Mouse (Mus musculus): ENCODE data around the gene Mccc2. TPM values are rescaled to one million over a fixed set of nuclear protein-coding genes. Genes with fewer than 3 reads are reported as not detected.

The Mccc2 gene
- polyA plus RNA-seq, 1 experiment from 2014 or later: 50.2 TPM

- no peak for ATAC-seq (ENCODE audit: insufficient read depth, low FRiP score)
- 90% methylated on average over 5 of the region's 5 CpGs for WGBS
- no peaks in the 10 kb centered on the region for H3K27me3 ChIP-seq (ENCODE audit: control insufficient read depth, insufficient read depth, low read length)
- no peak overlapping the region for H3K4me3 ChIP-seq (replicated peaks; ENCODE audit: low read length)
- no peak overlapping the region for H3K27ac ChIP-seq (ENCODE audit: low read length)
- peaks cover 6% of the 10 kb centered on the region; the same call in 1 of the 2 replicates for H3K9me3 ChIP-seq (replicated peaks; ENCODE audit: control insufficient read depth, low read length)
- no peaks in the 10 kb centered on the region for H3K4me1 ChIP-seq (ENCODE audit: control insufficient read depth, insufficient read depth, low read length)
- no peak overlapping the region for H3K4me2 ChIP-seq (ENCODE audit: low read depth, low read length)
- peaks cover 21% of the 10 kb centered on the region for H3K36me3 ChIP-seq (ENCODE audit: control insufficient read depth, insufficient read depth, low read length)
- H3K9ac ChIP-seq (ENCODE audit: low read length): no peak overlapping the region
Observed at GRCm38 (mm10) chr13:99954902-99955590, 60.4 kb downstream of the Mccc2 start.

GRCm38 (mm10) chr13:99947417-99947816, 68.0 kb downstream of the Mccc2 start:
- H3K9ac ChIP-seq (ENCODE audit: low read length): no peak overlapping the region
- no peak overlapping the region for H3K27ac ChIP-seq (ENCODE audit: low read length)
- no peak overlapping the region for H3K4me3 ChIP-seq (replicated peaks; ENCODE audit: low read length)
- H3K4me1 ChIP-seq (ENCODE audit: control insufficient read depth, insufficient read depth, low read length): no peaks in the 10 kb centered on the region
- H3K9me3 ChIP-seq (replicated peaks; ENCODE audit: control insufficient read depth, low read length): no peaks in the 10 kb centered on the region; the same call in 1 of the 2 replicates
- no peak for ATAC-seq (ENCODE audit: insufficient read depth, low FRiP score)
- no peaks in the 10 kb centered on the region for H3K36me3 ChIP-seq (ENCODE audit: control insufficient read depth, insufficient read depth, low read length)
- no peak overlapping the region for H3K4me2 ChIP-seq (ENCODE audit: low read depth, low read length)
- 84% methylated on average over 4 of the region's 4 CpGs for WGBS
- no peaks in the 10 kb centered on the region for H3K27me3 ChIP-seq (ENCODE audit: control insufficient read depth, insufficient read depth, low read length)

GRCm38 (mm10) chr13:99943525-99943924, 71.9 kb downstream of the Mccc2 start:
- no peak for ATAC-seq (ENCODE audit: insufficient read depth, low FRiP score)

GRCm38 (mm10) chr13:99940601-99941000, 74.8 kb downstream of the Mccc2 start:
- Histone ChIP-seq H3K4me3 (replicated peaks; ENCODE audit: low read length) (no peak overlapping the region), H3K27me3 (ENCODE audit: control insufficient read depth, insufficient read depth, low read length) (no peaks in the 10 kb centered on the region), H3K9me3 (replicated peaks; ENCODE audit: control insufficient read depth, low read length) (no peaks in the 10 kb centered on the region; the same call in 1 of the 2 replicates), H3K9ac (ENCODE audit: low read length) (no peak overlapping the region), H3K36me3 (ENCODE audit: control insufficient read depth, insufficient read depth, low read length) (no peaks in the 10 kb centered on the region), H3K27ac (ENCODE audit: low read length) (no peak overlapping the region), H3K4me1 (ENCODE audit: control insufficient read depth, insufficient read depth, low read length) (no peaks in the 10 kb centered on the region), H3K4me2 (ENCODE audit: low read depth, low read length) (no peak overlapping the region)
- no peak for ATAC-seq (ENCODE audit: insufficient read depth, low FRiP score)
- 23% methylated on average over 2 of the region's 2 CpGs for WGBS

More at GRCm38 (mm10) chr13:99943525-99943924, 71.9 kb downstream of the Mccc2 start:
- no peak overlapping the region for H3K4me2 ChIP-seq (ENCODE audit: low read depth, low read length)
- H3K9me3 ChIP-seq (replicated peaks; ENCODE audit: control insufficient read depth, low read length): no peaks in the 10 kb centered on the region; the same call in 1 of the 2 replicates
- H3K9ac ChIP-seq (ENCODE audit: low read length): no peak overlapping the region
- no peak overlapping the region for H3K27ac ChIP-seq (ENCODE audit: low read length)
- H3K36me3 ChIP-seq (ENCODE audit: control insufficient read depth, insufficient read depth, low read length): no peaks in the 10 kb centered on the region
- no peaks in the 10 kb centered on the region for H3K27me3 ChIP-seq (ENCODE audit: control insufficient read depth, insufficient read depth, low read length)
- H3K4me3 ChIP-seq (replicated peaks; ENCODE audit: low read length): no peak overlapping the region
- H3K4me1 ChIP-seq (ENCODE audit: control insufficient read depth, insufficient read depth, low read length): no peaks in the 10 kb centered on the region
- WGBS: 94% methylated on average over 2 of the region's 2 CpGs

GRCm38 (mm10) chr13:99939320-99939671, 76.1 kb downstream of the Mccc2 start:
- Histone ChIP-seq H3K4me1 (ENCODE audit: control insufficient read depth, insufficient read depth, low read length) (no peaks in the 10 kb centered on the region), H3K4me3 (replicated peaks; ENCODE audit: low read length) (no peak overlapping the region), H3K4me2 (ENCODE audit: low read depth, low read length) (no peak overlapping the region), H3K27me3 (ENCODE audit: control insufficient read depth, insufficient read depth, low read length) (no peaks in the 10 kb centered on the region), H3K27ac (ENCODE audit: low read length) (no peak overlapping the region), H3K9me3 (replicated peaks; ENCODE audit: control insufficient read depth, low read length) (no peaks in the 10 kb centered on the region; the same call in 1 of the 2 replicates), H3K9ac (ENCODE audit: low read length) (no peak overlapping the region), H3K36me3 (ENCODE audit: control insufficient read depth, insufficient read depth, low read length) (no peaks in the 10 kb centered on the region)
- WGBS: 56% methylated on average over 8 of the region's 8 CpGs
- ATAC-seq (ENCODE audit: insufficient read depth, low FRiP score): no peak

- Histone ChIP-seq H3K4me3 (replicated peaks; ENCODE audit: low read length) (no peak overlapping the region), H3K27me3 (ENCODE audit: control insufficient read depth, insufficient read depth, low read length) (no peaks in the 10 kb centered on the region), H3K4me2 (ENCODE audit: low read depth, low read length) (no peak overlapping the region), H3K27ac (ENCODE audit: low read length) (no peak overlapping the region), H3K9ac (ENCODE audit: low read length) (no peak overlapping the region), H3K9me3 (replicated peaks; ENCODE audit: control insufficient read depth, low read length) (no peaks in the 10 kb centered on the region; the same call in 1 of the 2 replicates), H3K4me1 (ENCODE audit: control insufficient read depth, insufficient read depth, low read length) (no peaks in the 10 kb centered on the region), H3K36me3 (ENCODE audit: control insufficient read depth, insufficient read depth, low read length) (no peaks in the 10 kb centered on the region)
- no peak for ATAC-seq (ENCODE audit: insufficient read depth, low FRiP score)
- 65% methylated on average over 10 of the region's 10 CpGs for WGBS
Observed at GRCm38 (mm10) chr13:99938606-99939319, 76.7 kb downstream of the Mccc2 start.

GRCm38 (mm10) chr13:99937741-99938140, 77.7 kb downstream of the Mccc2 start:
- no peak for ATAC-seq (ENCODE audit: insufficient read depth, low FRiP score)
- no peaks in the 10 kb centered on the region for H3K36me3 ChIP-seq (ENCODE audit: control insufficient read depth, insufficient read depth, low read length)
- H3K4me1 ChIP-seq (ENCODE audit: control insufficient read depth, insufficient read depth, low read length): no peaks in the 10 kb centered on the region
- H3K9me3 ChIP-seq (replicated peaks; ENCODE audit: control insufficient read depth, low read length): no peaks in the 10 kb centered on the region
- H3K4me3 ChIP-seq (replicated peaks; ENCODE audit: low read length): no peak overlapping the region
- WGBS: 70% methylated on average over 3 of the region's 3 CpGs
- no peak overlapping the region for H3K9ac ChIP-seq (ENCODE audit: low read length)
- no peak overlapping the region for H3K27ac ChIP-seq (ENCODE audit: low read length)
- no peak overlapping the region for H3K4me2 ChIP-seq (ENCODE audit: low read depth, low read length)
- no peaks in the 10 kb centered on the region for H3K27me3 ChIP-seq (ENCODE audit: control insufficient read depth, insufficient read depth, low read length)

- no peak for ATAC-seq (ENCODE audit: insufficient read depth, low FRiP score)
- no peak overlapping the region for H3K27ac ChIP-seq (ENCODE audit: low read length)
Observed at GRCm38 (mm10) chr13:99932406-99932805, 83.0 kb downstream of the Mccc2 start.

GRCm38 (mm10) chr13:99931502-99931901, 83.9 kb downstream of the Mccc2 start:
- H3K4me1 ChIP-seq (ENCODE audit: control insufficient read depth, insufficient read depth, low read length): no peaks in the 10 kb centered on the region
- H3K4me3 ChIP-seq (replicated peaks; ENCODE audit: low read length): no peak overlapping the region
- ATAC-seq (ENCODE audit: insufficient read depth, low FRiP score): no peak
- no peak overlapping the region for H3K9ac ChIP-seq (ENCODE audit: low read length)
- WGBS: 84% methylated on average over 6 of the region's 6 CpGs
- H3K36me3 ChIP-seq (ENCODE audit: control insufficient read depth, insufficient read depth, low read length): no peaks in the 10 kb centered on the region
- H3K27ac ChIP-seq (ENCODE audit: low read length): no peak overlapping the region
- no peaks in the 10 kb centered on the region for H3K9me3 ChIP-seq (replicated peaks; ENCODE audit: control insufficient read depth, low read length)
- no peaks in the 10 kb centered on the region for H3K27me3 ChIP-seq (ENCODE audit: control insufficient read depth, insufficient read depth, low read length)
- H3K4me2 ChIP-seq (ENCODE audit: low read depth, low read length): no peak overlapping the region

More at GRCm38 (mm10) chr13:99932406-99932805, 83.0 kb downstream of the Mccc2 start:
- Histone ChIP-seq H3K4me2 (ENCODE audit: low read depth, low read length) (no peak overlapping the region), H3K36me3 (ENCODE audit: control insufficient read depth, insufficient read depth, low read length) (no peaks in the 10 kb centered on the region), H3K4me3 (replicated peaks; ENCODE audit: low read length) (no peak overlapping the region), H3K9ac (ENCODE audit: low read length) (no peak overlapping the region), H3K9me3 (replicated peaks; ENCODE audit: control insufficient read depth, low read length) (no peaks in the 10 kb centered on the region), H3K4me1 (ENCODE audit: control insufficient read depth, insufficient read depth, low read length) (no peaks in the 10 kb centered on the region), H3K27me3 (ENCODE audit: control insufficient read depth, insufficient read depth, low read length) (no peaks in the 10 kb centered on the region)
- 83% methylated on average over 1 of the region's 1 CpGs for WGBS
